Mouse (Mus musculus) G1E (cell line): ENCODE results near the gene Tap2.

Source experiments
- CTCF ChIP-seq: IDR thresholded peaks from 2 replicates; pipeline ENCODE4 v1.5.1; 2012; ENCODE audit warnings: low read depth, low read length, inconsistent platforms, mixed read lengths
- GATA1 ChIP-seq: IDR thresholded peaks from 2 replicates; pipeline ENCODE4 v1.6.1; 2012; ENCODE audit warnings: borderline replicate concordance, low read length, inconsistent platforms, mixed read lengths
- GATA2 ChIP-seq: IDR thresholded peaks from 2 replicates; pipeline ENCODE4 v1.6.1; 2012; ENCODE audit warnings: low read depth, low read length, inconsistent platforms, borderline replicate concordance
- POLR2AphosphoS5 ChIP-seq: IDR thresholded peaks from 2 replicates; pipeline ENCODE4 v1.6.1; 2012; ENCODE audit warnings: low read depth, low read length, inconsistent platforms; ENCODE audit not compliant: insufficient replicate concordance
- TAL1 ChIP-seq: conservative IDR thresholded peaks from 2 replicates; pipeline ENCODE4 v1.6.1; 2012; ENCODE audit warnings: low read depth, low read length, inconsistent platforms, mixed read lengths

- TF ChIP-seq CTCF, result no peak
- TF ChIP-seq GATA1, result no peak
- TF ChIP-seq TAL1, result no peak
- no peak for TF ChIP-seq GATA2
- TF ChIP-seq POLR2AphosphoS5, result no peak
Observed at GRCm38 (mm10) chr17:34193468-34193867, 9.9 kb upstream of the Tap2 start.
